Mouse (Mus musculus): ENCODE data around the gene Gria2.

Gria2 gene

DNA sequence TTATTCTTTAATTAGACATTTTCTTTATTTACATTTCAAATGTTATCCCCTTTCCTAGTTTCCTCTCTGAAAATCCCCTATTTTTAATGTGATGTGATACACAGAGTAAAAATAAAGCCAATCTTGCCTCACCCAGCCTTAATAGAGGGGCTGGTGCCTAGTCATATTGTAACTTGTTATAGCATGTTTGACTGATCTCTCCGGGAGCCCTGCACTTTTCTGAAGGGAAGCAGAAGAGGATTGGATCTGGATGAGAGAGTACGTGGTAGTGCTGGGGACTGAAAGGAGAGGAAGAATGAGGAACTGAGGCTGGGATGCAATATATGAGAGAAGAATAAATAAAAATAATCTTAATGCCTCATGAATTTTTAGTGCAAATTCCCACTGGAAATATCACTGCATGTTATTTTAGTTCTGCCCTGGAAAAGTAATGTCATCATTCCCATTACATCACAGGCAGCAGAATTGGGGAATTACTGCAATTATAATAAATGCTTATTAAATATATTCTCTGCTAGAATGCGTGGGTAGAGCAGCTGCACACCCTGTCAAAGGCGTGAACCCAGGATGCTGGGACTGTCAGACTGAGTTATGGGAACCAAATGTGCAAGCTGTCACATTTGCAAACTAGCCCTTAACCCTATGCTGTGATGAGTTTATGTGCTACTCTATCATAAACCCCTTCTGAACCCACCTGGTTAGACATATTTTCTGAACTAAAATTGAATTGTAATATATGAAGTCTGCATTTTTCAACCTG, 28.4 kb downstream of the Gria2 start:
- no peak for DNase-seq

DNA sequence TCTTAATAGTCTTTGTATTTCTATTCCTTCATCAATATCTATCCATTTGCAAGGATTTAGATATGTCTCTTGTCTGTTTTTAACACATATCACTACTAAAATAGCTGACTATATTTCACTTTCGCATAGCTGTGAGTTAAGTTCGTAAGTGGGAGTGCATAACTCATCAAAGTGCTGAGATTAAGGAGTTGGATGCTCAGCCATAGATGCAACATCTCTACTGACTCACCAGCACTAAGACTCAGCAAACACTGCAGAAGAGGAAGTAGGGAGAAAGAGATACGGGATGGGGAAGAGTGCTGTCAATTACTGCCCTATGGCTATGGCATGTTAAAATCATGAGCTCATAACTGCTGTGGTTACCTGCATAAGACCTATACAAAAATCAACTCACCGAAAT, 29.4 kb downstream of the Gria2 start:
- DNase-seq = no peak

DNA sequence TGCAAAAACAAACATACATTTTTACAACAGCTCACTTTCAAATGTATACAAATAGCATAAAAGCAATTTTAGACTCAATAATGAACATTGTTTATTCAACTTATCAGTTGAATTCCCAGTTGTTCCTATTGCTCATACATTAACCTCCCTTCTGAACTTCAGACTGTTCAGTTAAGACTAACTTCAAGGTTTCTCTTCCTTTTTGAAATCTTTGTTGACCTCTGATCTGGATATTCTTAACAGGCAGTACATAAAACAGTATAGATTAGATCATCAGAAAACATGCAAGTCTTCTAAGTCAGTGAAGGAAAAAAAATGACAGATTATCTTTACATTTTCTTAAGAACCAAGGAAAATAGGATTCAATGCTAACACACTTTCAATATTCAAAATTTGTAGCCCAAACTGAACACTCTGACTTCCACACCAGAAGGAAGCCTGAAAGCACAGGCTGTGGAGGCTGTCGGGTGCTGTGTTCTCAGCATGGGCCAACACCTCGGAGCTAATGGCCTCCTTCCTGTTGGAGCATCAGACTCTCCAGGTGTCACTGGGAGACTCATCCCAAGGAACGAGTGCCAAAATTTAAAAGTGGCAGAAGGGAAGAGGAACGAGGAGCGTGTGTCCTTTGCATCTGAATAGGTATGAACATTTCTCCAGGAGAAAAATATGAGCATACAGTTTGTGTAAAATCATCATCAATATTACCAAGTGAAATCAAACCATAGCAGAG, 33.0 kb downstream of the Gria2 start:
- DNase-seq = no peak

DNA sequence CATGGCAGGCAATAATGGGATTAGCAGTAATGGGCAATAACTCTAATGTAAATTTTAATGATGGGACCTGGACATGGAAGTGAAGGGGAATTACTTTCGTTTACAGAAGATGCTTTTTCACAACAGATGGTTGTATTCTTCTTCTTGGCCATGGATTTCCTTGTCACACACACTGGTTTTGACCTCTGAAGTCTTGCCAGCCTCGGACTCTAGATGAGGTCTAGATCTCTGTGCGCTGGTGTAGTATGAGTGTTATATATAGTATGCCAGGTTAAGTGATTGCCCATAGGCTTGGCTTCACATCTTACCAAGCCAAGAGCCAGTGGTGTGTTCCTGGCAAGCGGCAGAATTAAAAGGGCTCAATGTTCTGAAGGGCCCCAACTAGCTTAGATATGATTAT, 43.7 kb downstream of the Gria2 start:
- DNase-seq = no peak

DNA sequence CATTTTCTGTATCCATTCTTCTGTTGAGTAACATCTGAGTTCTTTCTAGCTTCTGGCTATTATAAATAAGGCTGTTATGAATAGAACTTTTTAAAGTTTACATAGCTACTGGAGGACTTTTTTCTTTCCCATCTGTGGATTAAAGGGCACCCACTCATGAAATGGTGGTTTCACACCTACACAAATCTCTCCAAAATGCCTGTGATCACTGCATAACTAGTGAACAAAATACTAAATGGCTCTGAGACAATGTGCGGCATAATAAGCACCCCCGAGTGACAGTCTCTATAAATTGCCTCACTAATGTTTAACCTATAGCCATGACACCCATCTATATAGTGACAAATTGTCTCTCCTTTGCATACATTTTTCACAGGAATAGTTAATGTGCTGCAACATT, 44.3 kb downstream of the Gria2 start:
- DNase-seq = no peak

DNA sequence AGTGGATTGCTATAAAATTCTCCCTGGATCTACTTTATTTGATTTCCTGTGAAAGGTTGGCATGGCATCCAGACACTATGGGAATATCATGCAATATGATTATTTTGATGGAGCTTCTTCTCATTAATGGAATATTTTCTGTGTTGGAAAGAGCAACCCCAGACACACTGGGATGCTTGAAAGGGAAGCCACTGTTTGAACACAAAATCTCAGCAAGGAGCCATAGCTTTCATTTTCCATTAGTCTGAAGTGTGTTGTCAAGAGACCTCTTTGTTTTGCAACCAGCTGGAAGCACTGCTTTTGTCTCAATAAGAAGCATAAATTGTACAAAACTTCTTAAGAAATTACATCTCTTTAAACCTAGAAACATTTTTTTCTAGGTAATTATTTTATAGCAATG, 51.8 kb downstream of the Gria2 start:
- DNase-seq = no peak

DNA sequence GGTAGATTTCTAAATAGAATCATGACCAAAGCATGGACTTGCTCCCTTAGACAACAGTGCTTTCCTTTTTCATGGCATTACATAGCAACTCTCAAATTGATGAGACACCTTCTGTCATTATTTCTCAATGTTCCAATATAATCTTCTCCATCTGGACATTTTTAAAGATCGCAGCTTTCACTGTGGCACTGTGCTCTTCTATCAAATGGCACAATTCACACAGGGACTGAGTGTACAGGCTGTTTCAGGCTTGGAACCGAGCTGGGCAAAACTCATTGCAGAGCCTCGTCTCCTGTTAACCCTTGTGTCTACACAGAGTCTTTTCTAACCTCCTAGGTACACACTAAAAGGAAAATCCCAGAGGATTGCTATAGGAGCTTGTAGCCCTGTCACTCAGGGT, 77.4 kb downstream of the Gria2 start:
- no peak for DNase-seq

DNA sequence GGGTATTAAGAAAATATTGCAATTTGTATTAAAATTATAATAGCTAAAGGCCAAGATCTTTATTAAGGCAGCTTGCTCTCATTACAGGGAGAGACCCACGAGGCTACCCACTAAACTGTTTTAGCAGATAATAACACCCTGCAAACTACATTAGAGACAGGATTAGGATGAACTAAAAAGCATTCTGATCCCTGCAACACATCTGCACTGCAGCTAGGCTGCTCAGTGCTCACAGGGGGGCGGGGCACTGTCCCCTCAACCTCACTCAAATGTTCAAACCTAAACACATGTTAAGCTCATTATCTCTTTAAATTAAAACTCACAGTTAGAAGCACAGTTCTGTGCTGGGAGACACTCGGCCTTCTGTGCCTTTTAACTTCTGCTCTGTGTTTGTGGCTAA, 89.5 kb downstream of the Gria2 start:
- no peak for DNase-seq

DNA sequence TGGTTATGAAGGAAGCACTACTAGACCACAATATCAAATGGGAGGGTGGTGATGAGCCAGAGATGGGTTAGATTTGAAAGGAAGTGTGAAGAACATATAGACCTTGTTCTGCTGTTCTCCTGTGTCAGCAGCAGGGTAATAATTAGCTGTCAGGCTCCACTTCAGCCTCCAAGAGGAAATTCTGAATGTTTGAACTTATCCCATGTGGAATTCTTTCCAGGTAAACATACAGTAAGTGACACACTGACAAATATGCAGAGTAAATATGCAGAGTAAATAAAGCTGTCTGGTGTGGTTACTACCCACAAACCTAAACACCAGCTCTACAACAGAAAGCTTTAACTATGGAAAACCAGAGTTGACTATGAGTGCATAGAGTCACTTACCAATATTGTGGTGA, 93.6 kb downstream of the Gria2 start:
- DNase-seq = no peak

DNA sequence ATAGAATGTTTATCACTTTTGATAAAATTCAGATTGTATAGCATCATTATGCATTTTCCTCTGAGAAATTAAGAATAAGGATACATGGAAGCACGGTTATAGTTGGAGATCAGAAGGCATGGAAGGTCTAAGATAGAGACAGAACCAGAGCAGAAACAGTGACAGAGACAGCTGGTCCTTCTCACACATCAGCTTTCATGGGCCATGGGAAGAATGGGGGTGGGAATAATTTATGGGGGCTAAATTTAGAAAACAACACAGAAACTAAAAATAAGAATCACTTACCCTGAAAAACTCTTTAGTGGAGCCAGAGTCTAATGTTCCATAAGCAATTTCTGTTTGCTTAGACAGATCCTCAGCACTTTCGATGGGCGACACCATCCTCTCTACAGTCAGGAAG, 100.5 kb downstream of the Gria2 start:
- peak in 1 of 2 experiments; percentile 2 for DNase-seq

DNA sequence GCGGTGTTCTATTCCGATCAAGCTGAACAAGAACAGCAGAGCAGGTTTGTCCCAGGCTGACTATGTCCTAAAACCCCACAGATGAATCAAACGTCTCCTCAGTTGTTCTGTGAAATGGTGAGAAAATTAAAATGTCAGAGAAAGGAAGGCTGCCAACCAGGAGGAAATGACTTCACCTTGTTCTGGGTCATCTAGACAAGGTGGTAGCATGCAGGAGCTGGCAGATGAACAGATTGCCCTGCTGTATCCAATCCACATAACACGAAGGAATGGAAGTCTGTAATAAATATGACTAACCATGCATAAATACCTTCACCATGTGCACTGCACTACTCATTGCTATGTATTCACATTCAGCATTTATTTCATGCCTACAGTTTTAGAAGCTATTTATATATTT, 105.1 kb downstream of the Gria2 start:
- DNase-seq = no peak

DNA sequence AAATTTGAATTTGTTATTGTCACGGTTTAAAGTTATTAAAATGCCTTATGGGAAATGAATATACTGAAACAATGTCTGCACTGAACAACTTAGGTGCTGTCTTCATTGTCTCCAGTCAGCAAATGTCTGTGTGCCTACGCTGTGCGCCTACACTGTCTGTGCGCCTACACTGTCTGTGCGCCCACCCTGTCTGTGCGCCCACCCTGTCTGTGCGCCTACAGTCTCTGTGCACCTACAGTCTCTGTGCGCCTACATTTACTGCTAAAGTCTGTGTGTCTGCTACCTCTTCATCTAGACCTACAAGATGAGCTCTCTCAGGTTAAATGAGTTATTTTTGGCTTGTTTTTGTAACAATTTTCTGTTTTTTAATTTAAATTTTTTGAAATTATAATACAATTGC, 107.7 kb downstream of the Gria2 start:
- no peak for DNase-seq

DNA sequence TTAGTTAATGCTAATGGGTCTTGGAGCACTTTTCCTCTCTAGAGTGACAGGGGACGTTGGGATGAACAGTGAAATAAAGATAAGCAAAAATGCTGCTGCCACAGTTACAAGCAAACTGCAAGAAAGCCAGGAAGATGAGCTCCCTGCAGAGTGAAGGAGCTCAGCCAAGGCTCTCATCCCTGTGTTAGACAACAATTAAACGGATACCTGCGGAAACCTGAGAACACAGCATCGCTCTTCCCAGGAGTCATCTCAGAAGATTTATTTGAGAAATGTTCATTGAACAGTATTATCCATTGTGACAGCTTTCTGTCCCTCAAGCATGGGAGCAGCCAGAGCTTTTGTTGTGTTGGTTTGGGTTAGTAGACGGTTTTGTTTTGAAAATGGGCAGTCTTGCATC, 137.5 kb downstream of the Gria2 start:
- DNase-seq = no peak

DNA sequence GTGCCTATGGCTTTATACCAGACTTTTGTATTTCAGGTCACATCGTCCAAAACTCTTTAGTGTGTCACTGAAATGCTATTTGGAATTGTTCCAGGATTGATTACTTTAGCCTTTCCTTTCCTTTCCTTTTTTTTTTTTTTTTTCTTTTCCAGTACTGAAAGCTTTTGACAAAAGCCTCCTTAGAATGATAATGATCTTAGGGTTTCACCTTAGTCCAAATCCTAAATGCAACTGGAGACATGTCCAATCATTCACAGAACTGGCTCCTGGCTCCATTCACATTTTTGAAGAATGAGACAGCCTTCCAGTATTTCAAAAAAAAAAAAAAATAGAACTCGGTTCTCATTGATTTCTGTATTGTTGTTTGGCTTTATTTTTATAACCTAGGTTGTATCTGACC, 139.3 kb downstream of the Gria2 start:
- no peak for DNase-seq

DNA sequence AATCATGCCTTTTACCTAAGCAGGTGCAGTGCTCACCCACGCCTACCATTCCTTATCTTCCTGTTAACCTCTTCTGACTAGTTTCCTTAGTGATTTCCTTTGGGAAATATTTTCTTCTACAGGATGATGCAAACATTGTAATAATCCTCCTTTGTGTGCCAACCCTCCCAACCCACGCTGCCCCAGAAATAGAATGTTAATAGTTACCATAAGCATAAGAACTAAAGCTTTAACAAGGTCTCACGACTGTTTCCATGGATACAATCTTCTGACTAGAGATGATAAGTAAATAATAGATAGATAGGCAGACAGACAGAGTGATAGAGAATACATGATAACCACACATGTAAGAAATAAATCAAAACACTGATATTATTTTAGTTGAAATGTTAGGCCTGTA, 140.8 kb downstream of the Gria2 start:
- DNase-seq = no peak

DNA sequence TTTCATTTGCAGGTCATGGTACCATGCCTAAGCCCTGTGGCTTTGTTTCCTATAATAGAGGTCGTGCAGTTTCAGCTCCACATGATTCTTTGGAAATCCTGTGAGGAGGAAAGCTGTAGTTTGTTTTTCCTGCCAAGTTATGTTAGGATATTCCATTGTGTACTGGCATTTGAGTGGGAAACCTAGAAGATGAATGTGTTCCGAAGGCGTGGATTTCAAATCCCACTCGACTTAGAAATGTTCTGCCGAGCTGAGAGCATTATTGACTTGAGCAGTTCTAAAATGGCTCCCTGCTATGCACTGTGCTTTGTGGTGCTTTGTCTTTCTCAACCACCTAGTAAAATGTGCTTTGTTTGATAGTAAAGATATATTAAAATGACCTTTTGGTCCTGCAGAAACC, 150.4 kb downstream of the Gria2 start:
- no peak for DNase-seq

All from lung, adult 18-20 months (tissue).